9 mouse cellular contexts compared by ENCODE assay signal in the genomic region with DNA sequence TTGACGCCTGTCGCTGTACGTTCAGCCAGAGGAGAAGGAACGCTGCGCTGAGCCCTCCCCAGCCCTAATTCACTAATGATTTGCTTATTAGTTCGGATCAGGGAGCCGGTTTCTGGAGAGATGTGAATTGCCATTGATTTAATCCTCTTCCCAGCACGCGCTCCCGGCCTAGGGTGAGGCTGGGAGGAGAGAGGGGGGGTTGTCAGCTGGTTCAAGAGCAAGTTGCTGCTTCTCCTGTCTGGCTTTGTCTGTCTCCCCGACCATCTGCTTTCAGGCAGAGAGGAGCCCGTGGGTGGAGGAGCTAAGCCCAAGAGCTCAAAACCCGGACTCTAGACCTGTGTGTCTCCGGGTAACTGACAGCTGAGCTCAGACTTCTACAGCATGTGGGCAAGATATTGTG.
DNase-seq lines count a peak whose midpoint lies in the region; ATAC-seq lines count a peak whose summit lies in the region.
"Had no signal": no experiment of that assay in that cellular context is flagged by ENCODE, and none has a peak within 500 bp of the region (broad histone marks: within the 10 kb centered on the region; RNA-seq: fewer than 3 reads in every experiment).

No protein-coding gene starts in this region.

- H3K4me2 ChIP-seq in heart, embryonic 14.5 days (ENCODE audit: low read length) = peak overlapping the region; percentile 56
- H3K4me2 ChIP-seq in hindbrain, embryonic 13.5 days = peak overlapping the region; percentile 44
- peak overlapping the region; percentile 26 for H3K4me2 ChIP-seq in midbrain, embryonic 15.5 days

- peaks cover 0 to 7% of the 10 kb centered on the region in 2 experiments; a peak in 1 of 4 replicates for H3K4me1 ChIP-seq in heart, embryonic 14.5 days (ENCODE audit: control insufficient read depth in 2 of 2, insufficient read depth in 2 of 2, low read length in 2 of 2)
- peaks cover 11% of the 10 kb centered on the region for H3K4me1 ChIP-seq in hindbrain, embryonic 13.5 days (replicated peaks)
- peaks cover 9% of the 10 kb centered on the region for H3K4me1 ChIP-seq in midbrain, embryonic 15.5 days

- no peaks in the 10 kb centered on the region for H3K36me3 ChIP-seq in heart, embryonic 14.5 days (ENCODE audit: control insufficient read depth, insufficient read depth, low read length)
- H3K36me3 ChIP-seq in hindbrain, embryonic 13.5 days = no peaks in the 10 kb centered on the region
- H3K36me3 ChIP-seq in midbrain, embryonic 15.5 days (replicated peaks) = no peaks in the 10 kb centered on the region

- no peaks in the 10 kb centered on the region; the same call in 1 of the 2 replicates for H3K27me3 ChIP-seq in heart, embryonic 14.5 days (ENCODE audit: control insufficient read depth, insufficient read depth, low read length)
- H3K27me3 ChIP-seq in hindbrain, embryonic 13.5 days = 0 out of 2 replicates have a peak, but pooled peaks cover 3% of the 10 kb centered on the region
- H3K27me3 ChIP-seq in midbrain, embryonic 15.5 days (replicated peaks) = no peaks in the 10 kb centered on the region

- intact Hi-C loops in heart, postnatal 10 days (cut with DNase I) = loop anchor here (5.0 to 10.0 kb wide), 3 partner anchors 85 to 620 kb away; no protein-coding TSS in a partner anchor

- H3K9ac ChIP-seq in heart, embryonic 14.5 days (ENCODE audit: low read length) = peak overlapping the region; percentile 50
- H3K9ac ChIP-seq in hindbrain, embryonic 13.5 days = no peak overlapping the region
- H3K9ac ChIP-seq in midbrain, embryonic 15.5 days = no peak overlapping the region

- H3K9me3 ChIP-seq in heart, embryonic 14.5 days (ENCODE audit: control insufficient read depth, low read length) = no peaks in the 10 kb centered on the region
- no peaks in the 10 kb centered on the region for H3K9me3 ChIP-seq in hindbrain, embryonic 13.5 days
- no peaks in the 10 kb centered on the region for H3K9me3 ChIP-seq in midbrain, embryonic 15.5 days

- H3K4me3 ChIP-seq in heart, embryonic 14.5 days (ENCODE audit: control insufficient read depth in 1 of 2, insufficient read depth in 1 of 2, low read depth in 1 of 2, low read length in 2 of 2) = peak overlapping the region; percentile 6 to 15; a peak in 3 of 4 replicates
- 0 out of 2 replicates have a peak overlapping the region, but pooled peaks have one; percentile 7 for H3K4me3 ChIP-seq in hindbrain, embryonic 13.5 days
- no peak overlapping the region for H3K4me3 ChIP-seq in midbrain, embryonic 15.5 days

- 21% methylated on average over 14 of the region's 14 CpGs for WGBS in heart, embryonic 14.5 days
- WGBS in hindbrain, embryonic 13.5 days = 17% methylated on average over 14 of the region's 14 CpGs
- WGBS in midbrain, embryonic 15.5 days = 19% methylated on average over 14 of the region's 14 CpGs

- ATAC-seq in heart, embryonic 14.5 days (ENCODE audit: insufficient number of reproducible peaks, insufficient read depth, low FRiP score, low read depth) = no peak
- ATAC-seq in hindbrain, embryonic 13.5 days (ENCODE audit: low FRiP score) = no peak
- ATAC-seq in midbrain, embryonic 15.5 days (replicated peaks) = peak; percentile 75
- no peak for ATAC-seq in activated CD4-positive, CD25-positive, alpha-beta regulatory T cell, adult 4 months
- no peak for ATAC-seq in megakaryocyte-erythroid progenitor cell, adult 5-6 weeks (replicated peaks; ENCODE audit: low FRiP score, low TSS enrichment, poor library complexity, severe bottlenecking)

- H3K27ac ChIP-seq in heart, embryonic 14.5 days (replicated peaks in 1 of 2; ENCODE audit: control insufficient read depth in 1 of 2, insufficient read depth in 1 of 2, low read depth in 2 of 2, low read length in 2 of 2) = no peak overlapping the region
- peak overlapping the region; percentile 44 for H3K27ac ChIP-seq in hindbrain, embryonic 13.5 days
- H3K27ac ChIP-seq in midbrain, embryonic 15.5 days = peak overlapping the region; percentile 35
- H3K27ac ChIP-seq: macrophage had no signal

- DNase-seq in heart, postnatal 10 days = no peak
- DNase-seq in Muller cell, postnatal 12 days (ENCODE audit: inconsistent ontology term) = peak; percentile 53
- DNase-seq in spleen, postnatal 4 days (ENCODE audit: low spot score in 2 of 2) = no peak

Comparison
In these comparisons a context has a peak if more than half of its experiments do, and no peak if none do; other contexts are left out.
1. H3K27ac ChIP-seq: peak in hindbrain, embryonic 13.5 days (single experiment) and midbrain, embryonic 15.5 days (single experiment); none in heart, embryonic 14.5 days (0 of 2).
2. Peak in every context shown above with its lines, with median percentiles within 50 percentile points of each other: H3K4me2 ChIP-seq.